Mouse (Mus musculus): ENCODE measurements around the gene Rmi1.
"Not testable (repeated sequence)": the region's sequence is repeated elsewhere in the genome, so short reads cannot be mapped to it uniquely, and the experiment has no call there.

The Rmi1 gene

DNA sequence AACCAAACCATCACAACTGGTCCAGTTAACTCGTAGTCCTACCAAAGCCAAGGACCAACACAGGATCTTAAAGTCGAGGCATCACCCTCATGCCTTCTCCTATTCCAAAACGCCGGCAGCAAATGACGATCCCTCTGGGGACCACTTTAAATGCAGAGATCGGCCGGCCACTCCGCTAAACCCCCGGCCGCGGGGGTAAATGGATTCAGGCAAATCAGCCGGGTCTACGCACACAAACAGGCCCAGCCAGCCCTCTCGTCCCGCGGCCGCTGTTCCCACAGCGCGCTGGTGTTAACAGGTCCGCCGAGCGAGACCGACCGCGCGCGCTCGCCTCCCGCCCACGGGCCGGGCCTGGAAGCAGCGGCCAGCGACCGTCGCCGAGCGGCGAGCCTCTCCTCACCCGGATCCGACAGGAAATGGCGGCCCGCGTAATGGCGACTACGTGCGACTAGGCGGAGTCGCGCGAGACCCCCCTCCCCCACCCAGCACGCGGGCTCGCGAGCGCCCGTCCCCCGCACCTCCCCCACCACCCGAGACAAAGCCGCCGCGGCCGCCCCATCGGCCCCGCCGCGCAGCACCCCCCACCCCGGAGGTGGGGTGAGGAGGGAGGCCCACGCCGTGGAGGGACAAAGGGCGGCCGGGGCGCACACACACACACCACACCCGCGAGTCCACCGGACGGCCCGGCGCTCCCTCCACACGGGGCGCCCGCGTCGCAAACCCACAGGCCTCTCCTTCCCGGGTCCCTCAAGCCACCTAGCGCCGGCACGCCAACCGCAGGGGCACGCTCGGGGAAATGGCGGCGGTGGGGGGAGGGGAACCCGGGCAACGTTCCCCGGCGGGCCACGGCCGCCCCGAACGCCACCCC, 679 bp upstream of the Rmi1 start:
- DNase-seq, result peak; percentile 85

GRCm38 (mm10) chr13:58402744-58403110, 679 bp downstream of the Rmi1 start:
- peak; percentile 92 for DNase-seq

DNA sequence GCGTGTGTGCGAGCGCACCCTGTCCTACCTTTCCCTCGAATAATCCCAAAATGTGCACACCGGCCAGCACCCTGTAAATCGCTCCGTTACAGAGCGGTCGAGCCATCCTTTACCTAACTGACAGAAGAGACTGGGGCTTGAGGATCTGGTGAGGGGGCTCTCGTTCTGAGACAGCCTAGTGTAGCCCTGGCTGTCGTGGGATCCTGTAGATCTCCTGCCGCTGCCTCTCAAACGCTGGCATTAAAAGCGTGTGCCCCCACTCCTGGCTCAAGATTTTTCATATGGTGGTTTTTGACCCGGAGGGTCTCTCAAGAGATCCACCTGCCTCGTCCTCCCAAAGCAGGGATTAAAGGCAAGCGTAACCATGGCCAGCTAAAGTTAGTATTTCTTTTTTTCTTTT, 1.2 kb downstream of the Rmi1 start, which contains the start of gene Hnrnpk:
Gene Hnrnpk, minus strand, starts transcription at position 101 of the 400 bp plus-strand sequence.
- DNase-seq, result not testable (repeated sequence)

GRCm38 (mm10) chr13:58411073-58411472, 9.0 kb downstream of the Rmi1 start:
- DNase-seq, result no peak

DNA sequence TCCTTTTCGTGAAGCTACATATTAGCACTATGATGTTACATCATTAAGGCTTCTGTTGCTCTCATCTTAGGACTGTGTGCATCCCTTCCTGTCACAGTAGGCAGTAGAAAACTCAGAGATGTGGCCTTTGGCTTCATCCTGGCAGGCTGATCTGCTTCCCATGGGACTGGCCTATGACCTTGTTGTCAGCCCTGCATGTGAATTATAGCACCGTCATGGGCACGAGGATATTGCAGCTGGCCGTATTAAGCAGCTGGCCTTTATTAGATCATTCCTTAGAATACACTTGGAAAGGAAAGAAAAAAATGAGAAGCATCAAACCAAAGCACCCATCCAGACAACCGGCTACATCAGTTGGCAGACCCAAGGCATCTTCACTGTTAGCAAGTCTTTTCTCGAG, 13.3 kb downstream of the Rmi1 start:
- no peak for DNase-seq

DNA sequence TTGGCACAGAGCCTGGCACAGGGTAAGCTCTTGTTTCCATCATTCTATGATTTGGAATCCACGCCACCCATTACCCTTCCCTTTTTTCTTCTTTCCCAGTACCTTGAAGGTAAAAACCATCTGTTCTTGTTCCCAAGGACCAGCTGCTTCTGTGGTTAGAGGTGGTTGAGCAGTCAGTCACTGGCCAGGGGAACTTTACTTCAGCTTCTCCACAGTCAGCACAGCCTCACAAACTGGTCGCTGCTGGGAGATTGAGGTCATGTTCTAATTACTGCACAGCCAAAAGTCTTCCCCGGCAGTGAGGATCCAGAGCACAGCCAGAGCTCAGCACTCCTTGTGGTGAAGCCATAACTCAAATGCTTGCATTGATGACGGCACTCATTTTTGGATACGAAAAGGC, 13.8 kb downstream of the Rmi1 start:
- DNase-seq, result no peak

- DNase-seq, result no peak
Observed at GRCm38 (mm10) chr13:58418656-58419055, 16.6 kb downstream of the Rmi1 start.

DNA sequence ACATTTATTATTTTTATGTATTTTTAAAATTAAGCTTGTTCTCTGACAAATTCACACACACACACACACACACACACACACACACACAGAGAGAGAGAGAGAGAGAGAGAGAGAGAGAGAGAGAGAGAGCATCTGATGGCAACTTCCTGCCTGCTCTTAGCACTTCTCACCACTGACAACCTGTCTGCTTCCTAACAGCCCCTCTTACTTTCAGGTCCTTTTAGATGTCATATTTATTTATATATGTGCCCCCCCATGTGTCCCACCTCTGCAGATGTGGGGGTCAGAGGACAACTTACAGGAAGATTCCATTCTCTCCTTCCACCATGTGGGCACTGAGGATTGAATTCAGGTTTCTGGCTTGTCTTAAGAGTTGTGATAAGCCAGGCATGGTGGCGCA, 17.2 kb downstream of the Rmi1 start:
- no peak for DNase-seq

- no peak for DNase-seq
Observed at GRCm38 (mm10) chr13:58421026-58421425, 19.0 kb downstream of the Rmi1 start.

- no peak for DNase-seq
Observed at GRCm38 (mm10) chr13:58422242-58422641, 20.2 kb downstream of the Rmi1 start.

DNA sequence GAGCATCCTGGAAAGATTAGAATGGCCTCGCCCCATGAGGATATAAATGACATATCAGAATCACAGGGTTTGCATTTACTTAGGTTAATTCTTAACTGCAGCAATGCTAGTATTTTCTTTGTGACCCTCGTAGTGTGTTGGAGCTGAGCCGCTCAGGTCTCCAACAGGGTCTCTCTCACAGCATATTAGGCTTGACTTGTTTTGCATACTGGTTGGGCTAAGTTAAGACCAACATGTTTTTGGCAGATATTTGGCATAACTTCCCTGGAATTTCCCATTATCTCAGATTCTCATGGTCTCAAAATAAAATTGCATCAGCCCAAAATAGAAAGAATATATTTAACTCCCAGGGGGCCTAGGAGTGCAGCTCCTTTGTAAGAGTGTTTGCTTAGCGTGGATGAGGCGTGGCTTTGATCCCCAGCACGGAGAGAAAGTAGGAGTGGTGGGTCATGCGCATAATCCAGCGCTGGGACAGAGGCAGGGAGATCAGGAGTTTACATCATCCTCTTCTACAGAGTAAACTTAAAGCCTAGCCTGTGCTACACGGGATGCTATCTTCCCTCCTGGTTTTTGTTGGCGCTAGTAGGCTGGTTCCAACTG, 21.1 kb downstream of the Rmi1 start:
- no peak for DNase-seq

DNA sequence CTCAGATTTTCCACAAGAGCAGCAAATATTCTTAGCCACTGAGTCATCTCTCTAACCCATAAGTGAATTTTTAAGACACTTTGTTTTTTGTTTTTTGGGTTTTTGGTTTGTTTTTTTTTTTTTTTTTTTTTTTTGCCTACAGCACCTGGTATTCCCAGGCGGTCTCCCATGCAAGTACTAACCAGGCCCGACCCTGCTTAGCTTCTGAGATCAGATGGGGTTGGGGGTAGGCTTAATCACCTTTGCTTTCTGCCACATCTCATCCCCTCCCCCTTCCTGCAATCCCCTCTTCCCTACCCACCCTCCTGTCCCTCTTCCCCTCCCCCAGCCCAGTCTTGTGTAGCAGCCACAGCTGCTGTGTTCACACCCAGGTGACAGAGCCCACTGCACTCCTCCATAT, 37.7 kb downstream of the Rmi1 start:
- DNase-seq, result no peak

DNA sequence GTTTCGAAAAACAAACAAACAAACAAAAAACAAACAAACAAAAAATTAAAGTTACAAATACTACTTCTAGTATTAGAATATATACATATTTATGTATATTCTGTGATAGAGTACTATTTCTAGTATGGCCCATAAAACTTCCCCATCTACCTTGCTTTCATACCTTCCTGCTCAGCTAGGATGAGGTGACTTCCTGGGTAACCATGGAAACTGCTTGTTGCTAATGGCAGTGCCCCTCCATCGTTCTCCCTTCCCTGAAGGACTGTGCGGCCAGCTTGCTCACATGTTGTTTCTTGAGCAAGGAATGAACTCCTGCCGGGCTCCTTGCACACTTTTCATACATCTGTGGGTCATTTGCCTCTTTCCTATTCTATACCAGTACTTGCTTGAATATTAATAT, 41.3 kb downstream of the Rmi1 start:
- no peak for DNase-seq

DNA sequence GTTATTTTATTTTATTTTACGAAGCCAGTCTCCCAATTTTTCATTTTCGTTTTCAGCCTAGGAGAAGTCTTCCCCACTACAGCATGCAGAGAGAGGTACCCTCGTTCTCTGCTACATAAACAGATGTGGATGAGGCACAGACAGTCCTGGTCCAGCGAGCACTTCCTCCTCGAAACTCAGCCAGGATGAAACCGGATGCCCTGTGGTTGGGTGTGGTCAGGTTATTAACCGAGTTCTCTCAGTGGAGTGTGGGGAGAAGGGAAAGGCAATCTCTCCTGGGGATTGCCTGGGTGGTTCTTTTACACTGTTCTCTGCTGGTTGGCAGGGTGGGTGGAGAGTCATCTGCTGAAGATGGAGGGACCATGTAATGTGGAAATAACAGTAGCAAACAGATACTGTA, 41.7 kb downstream of the Rmi1 start:
- DNase-seq, result no peak

GRCm38 (mm10) chr13:58446541-58446940, 44.5 kb downstream of the Rmi1 start:
- DNase-seq, result no peak

DNA sequence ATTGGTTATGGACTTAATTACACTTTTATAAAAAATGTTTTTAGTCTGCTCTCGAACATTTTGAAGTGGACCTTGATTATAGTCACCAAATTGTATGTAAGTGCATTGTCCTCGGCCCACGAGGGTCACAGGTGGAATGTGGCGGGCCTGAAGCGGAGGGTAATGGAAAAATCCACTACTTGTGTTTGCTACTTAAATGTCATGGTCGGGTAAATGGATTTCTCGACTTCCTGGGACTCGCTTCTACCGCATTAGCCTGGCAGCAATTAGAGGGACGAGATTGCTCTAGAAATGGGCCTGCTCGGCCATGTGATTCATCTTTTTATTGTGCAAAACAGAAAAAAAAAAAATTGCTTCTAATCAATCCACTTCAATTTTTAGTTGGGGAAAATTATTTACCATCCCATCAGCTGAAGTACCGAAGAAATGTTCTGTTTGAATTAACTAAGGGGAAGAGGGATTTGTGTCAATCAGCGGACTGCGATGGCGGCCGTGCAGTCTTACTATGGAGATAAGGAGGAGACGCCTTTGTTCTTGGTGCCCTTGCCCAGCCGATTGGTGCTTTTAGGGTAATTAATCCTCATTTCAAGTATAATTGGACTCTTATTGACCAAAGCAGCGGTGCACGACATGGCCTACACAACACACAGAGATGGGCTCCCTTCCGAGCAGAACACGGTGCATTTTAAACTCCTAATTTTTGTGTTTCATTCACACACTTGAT, 48.6 kb downstream of the Rmi1 start:
- DNase-seq, result no peak

DNA sequence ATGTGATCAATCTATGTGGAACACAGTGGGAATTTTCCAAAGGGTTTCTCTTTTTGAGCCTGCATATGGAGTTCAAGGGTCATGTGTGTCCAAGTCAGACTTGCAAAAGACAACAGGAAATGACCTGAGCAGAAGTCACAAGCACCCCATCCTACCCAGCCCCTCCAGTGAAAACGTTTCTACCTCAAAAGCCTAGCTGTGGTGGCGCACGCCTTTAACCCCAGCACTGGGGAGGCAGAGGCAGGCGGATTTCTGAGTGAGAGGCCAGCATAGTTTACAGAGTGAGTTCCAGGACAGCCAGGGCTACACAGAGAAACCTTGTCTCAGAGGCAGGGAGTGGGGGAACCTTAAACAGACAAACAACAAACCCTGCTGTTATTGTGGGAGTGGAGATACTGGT, 50.2 kb downstream of the Rmi1 start:
- DNase-seq, result no peak

- peak; percentile 9 for DNase-seq
Observed at GRCm38 (mm10) chr13:58452651-58453413, 50.8 kb downstream of the Rmi1 start.

- peak; percentile 6 for DNase-seq
Observed at GRCm38 (mm10) chr13:58453541-58453940, 51.5 kb downstream of the Rmi1 start.

DNA sequence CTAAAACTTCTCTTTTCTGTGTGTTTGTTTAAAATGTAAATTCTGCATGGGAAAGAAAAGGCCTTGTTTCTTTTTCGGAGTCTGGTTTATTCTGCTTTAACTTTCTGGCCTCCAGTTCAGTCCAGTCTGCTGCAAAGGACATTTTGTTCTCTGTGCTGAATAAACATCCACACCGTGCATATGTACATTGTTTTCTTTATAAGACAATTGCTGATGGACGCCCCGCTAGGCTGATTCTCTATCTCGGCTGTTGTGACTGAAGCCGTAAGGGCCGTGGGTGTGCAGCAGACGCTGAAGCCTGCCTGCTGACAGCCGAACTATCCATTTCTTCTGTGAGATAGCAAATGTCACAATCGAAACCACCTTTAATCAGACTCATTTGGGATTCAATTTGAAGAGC, 54.5 kb downstream of the Rmi1 start:
- DNase-seq, result no peak

DNA sequence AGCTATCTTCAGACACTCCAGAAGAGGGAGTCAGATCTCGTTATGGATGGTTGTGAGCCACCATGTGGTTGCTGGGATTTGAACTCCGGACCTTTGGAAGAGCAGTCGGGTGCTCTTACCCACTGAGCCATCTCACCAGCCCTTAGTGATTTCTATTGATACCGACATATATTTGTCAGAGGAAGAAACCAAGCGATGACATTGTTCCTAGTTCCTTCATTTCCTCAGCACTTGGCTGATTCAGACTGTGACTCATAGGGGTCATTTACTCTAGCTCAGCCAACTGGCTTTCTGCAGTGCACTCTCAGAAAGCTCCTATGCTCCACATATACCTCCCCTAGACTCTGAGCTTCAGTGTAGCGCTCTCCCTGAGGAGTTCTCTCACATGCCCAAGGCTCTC, 56.8 kb downstream of the Rmi1 start:
- DNase-seq, result not testable (repeated sequence)
